Mouse (Mus musculus) stomach, postnatal 0 days (tissue): ENCODE data around the gene Slit3. TPM values are rescaled to one million over a fixed set of nuclear protein-coding genes. Genes with fewer than 3 reads are reported as not detected.

Experiments used
- ATAC-seq: fragments of 200-750 bp; cut with Nextera tagmentation; 2 replicates; pipeline ENCODE4 v1.8.0; 2017; ENCODE audit not compliant: low FRiP score, low TSS enrichment
- DNase-seq: peaks from one replicate; pipeline ENCODE4 v3.0.0-alpha.2; 2016; ENCODE audit warnings: low spot score
- H3K27ac ChIP-seq: fragments of 300-500 bp; sonication (generic); replicated peaks from 2 replicates; pipeline ENCODE4 v1.5.1; 2014; ENCODE audit warnings: mild to moderate bottlenecking, control low read depth
- H3K27me3 ChIP-seq: fragments of 300-500 bp; sonication (generic); 2 replicates; pipeline ENCODE4 v1.6.1; 2014; ENCODE audit warnings: low read length; ENCODE audit not compliant: control insufficient read depth, insufficient read depth
- H3K36me3 ChIP-seq: fragments of 300-500 bp; sonication (generic); 2 replicates; pipeline ENCODE4 v1.6.1; 2014; ENCODE audit warnings: low read length, mixed read lengths; ENCODE audit not compliant: control insufficient read depth, insufficient read depth
- H3K4me1 ChIP-seq: fragments of 300-500 bp; sonication (generic); replicated peaks from 2 replicates; pipeline ENCODE4 v1.6.1; 2014; ENCODE audit warnings: antibody characterized with exemption; ENCODE audit not compliant: control insufficient read depth, insufficient read depth
- H3K4me2 ChIP-seq: fragments of 300-500 bp; sonication (generic); replicated peaks from 2 replicates; pipeline ENCODE4 v1.6.1; 2014; ENCODE audit warnings: low read depth, mild to moderate bottlenecking, control low read depth, moderate library complexity
- H3K4me3 ChIP-seq: fragments of 300-500 bp; sonication (generic); 2 replicates; pipeline ENCODE4 v1.5.1; 2014; ENCODE audit warnings: low read depth, low read length, control low read depth
- H3K9ac ChIP-seq: fragments of 300-500 bp; sonication (generic); 2 replicates; pipeline ENCODE4 v1.6.1; 2014; ENCODE audit warnings: mild to moderate bottlenecking, low read length, control low read depth, mixed read lengths
- H3K9me3 ChIP-seq: fragments of 300-500 bp; sonication (generic); 2 replicates; pipeline ENCODE4 v1.6.1; 2016; ENCODE audit warnings: low read length; ENCODE audit not compliant: control insufficient read depth
- CTCF ChIP-seq: IDR thresholded peaks from 2 replicates; pipeline ENCODE4 v1.5.1; 2016; ENCODE audit warnings: antibody characterized with exemption, low read depth, mild to moderate bottlenecking, moderate library complexity
- EP300 ChIP-seq: optimal IDR thresholded peaks from 2 replicates; pipeline ENCODE3; 2016; ENCODE audit warnings: antibody characterized with exemption
- WGBS: fragments of 180-500 bp; shearing (Covaris S2); extraction: QIAGEN DNeasy Blood & Tissue Kit; methylation state at CpG from one replicate; pipeline ENCODE4 v1.1.7; 2014; 5-methylcytosine and 5-hydroxymethylcytosine counted together
- polyA plus RNA-seq: library from polyadenylated mRNA; unstranded; fragments of >200 nt; fragmentation: Nextera tagmentation; extraction: Ambion mirVana; gene quantifications from 2 replicates; pipeline ENCODE4 v1.2.1, GENCODE M21; 2015

Slit3 gene
- polyA plus RNA-seq, 1 experiment from 2014 or later, result 8.1 TPM

GRCm38 (mm10) chr11:35624515-35625270 is 503.7 kb downstream of the Slit3 start:
- no peaks in the 10 kb centered on the region for H3K27me3 ChIP-seq
- no peaks in the 10 kb centered on the region for H3K9me3 ChIP-seq
- H3K4me2 ChIP-seq, result no peak overlapping the region
- H3K4me3 ChIP-seq, result no peak overlapping the region
- no peak overlapping the region for H3K27ac ChIP-seq
- no peak overlapping the region for H3K9ac ChIP-seq
- DNase-seq (no peak), ATAC-seq (no peak)
- H3K36me3 ChIP-seq, result no peaks in the 10 kb centered on the region
- TF ChIP-seq EP300, result no peak
- no peak for TF ChIP-seq CTCF
- H3K4me1 ChIP-seq, result no peaks in the 10 kb centered on the region
- WGBS, result 77% methylated on average over 21 of the region's 21 CpGs

- H3K4me2 ChIP-seq, result no peak overlapping the region
- TF ChIP-seq EP300, result no peak
- ATAC-seq (no peak), DNase-seq (no peak)
- H3K27ac ChIP-seq, result no peak overlapping the region
- H3K9me3 ChIP-seq, result no peaks in the 10 kb centered on the region
- 65% methylated on average over 6 of the region's 6 CpGs for WGBS
- H3K4me3 ChIP-seq, result no peak overlapping the region
- no peaks in the 10 kb centered on the region for H3K27me3 ChIP-seq
- H3K9ac ChIP-seq, result no peak overlapping the region
- no peaks in the 10 kb centered on the region for H3K36me3 ChIP-seq
- H3K4me1 ChIP-seq, result no peaks in the 10 kb centered on the region
Observed at GRCm38 (mm10) chr11:35625576-35625975, 504.6 kb downstream of the Slit3 start.

- DNase-seq (no peak), ATAC-seq (no peak)
- H3K4me3 ChIP-seq, result no peak overlapping the region
- H3K9ac ChIP-seq, result no peak overlapping the region
- TF ChIP-seq CTCF (no peak), EP300 (no peak)
- H3K27me3 ChIP-seq, result no peaks in the 10 kb centered on the region
- 83% methylated on average over 10 of the region's 10 CpGs for whole genome bisulfite sequencing
- no peaks in the 10 kb centered on the region for H3K9me3 ChIP-seq
- H3K4me2 ChIP-seq, result no peak overlapping the region
- no peaks in the 10 kb centered on the region for H3K4me1 ChIP-seq
- H3K36me3 ChIP-seq, result no peaks in the 10 kb centered on the region
- no peak overlapping the region for H3K27ac ChIP-seq
Observed at GRCm38 (mm10) chr11:35626161-35626885, 505.3 kb downstream of the Slit3 start.

- no peak for TF ChIP-seq CTCF
- TF ChIP-seq EP300, result no peak
- WGBS, result 74% methylated on average over 3 of the region's 3 CpGs
- Histone ChIP-seq H3K9me3 (no peaks in the 10 kb centered on the region), H3K27me3 (no peaks in the 10 kb centered on the region), H3K9ac (no peak overlapping the region), H3K4me2 (no peak overlapping the region), H3K4me3 (no peak overlapping the region), H3K36me3 (no peaks in the 10 kb centered on the region), H3K4me1 (no peaks in the 10 kb centered on the region), H3K27ac (no peak overlapping the region)
- ATAC-seq, result no peak
- DNase-seq, result no peak
Observed at GRCm38 (mm10) chr11:35627815-35628214, 506.8 kb downstream of the Slit3 start.

GRCm38 (mm10) chr11:35632262-35632661 is 511.2 kb downstream of the Slit3 start:
- Histone ChIP-seq H3K4me3 (no peak overlapping the region), H3K9ac (no peak overlapping the region), H3K27ac (no peak overlapping the region), H3K36me3 (no peaks in the 10 kb centered on the region), H3K4me2 (no peak overlapping the region), H3K4me1 (no peaks in the 10 kb centered on the region), H3K27me3 (no peaks in the 10 kb centered on the region), H3K9me3 (no peaks in the 10 kb centered on the region)
- ATAC-seq (no peak), DNase-seq (no peak)
- 67% methylated on average over 5 of the region's 5 CpGs for WGBS
- TF ChIP-seq CTCF, result no peak
- no peak for TF ChIP-seq EP300

GRCm38 (mm10) chr11:35637102-35637501 is 516.1 kb downstream of the Slit3 start:
- Histone ChIP-seq H3K27ac (no peak overlapping the region), H3K4me3 (no peak overlapping the region), H3K4me1 (no peaks in the 10 kb centered on the region), H3K9me3 (no peaks in the 10 kb centered on the region), H3K27me3 (no peaks in the 10 kb centered on the region), H3K4me2 (no peak overlapping the region), H3K36me3 (no peaks in the 10 kb centered on the region), H3K9ac (no peak overlapping the region)
- no peak for TF ChIP-seq CTCF
- no peak for TF ChIP-seq EP300
- ATAC-seq (no peak), DNase-seq (no peak)
- WGBS, result 60% methylated on average over 7 of the region's 7 CpGs
